22 mouse cellular contexts compared by ENCODE assay signal in the genomic region with DNA sequence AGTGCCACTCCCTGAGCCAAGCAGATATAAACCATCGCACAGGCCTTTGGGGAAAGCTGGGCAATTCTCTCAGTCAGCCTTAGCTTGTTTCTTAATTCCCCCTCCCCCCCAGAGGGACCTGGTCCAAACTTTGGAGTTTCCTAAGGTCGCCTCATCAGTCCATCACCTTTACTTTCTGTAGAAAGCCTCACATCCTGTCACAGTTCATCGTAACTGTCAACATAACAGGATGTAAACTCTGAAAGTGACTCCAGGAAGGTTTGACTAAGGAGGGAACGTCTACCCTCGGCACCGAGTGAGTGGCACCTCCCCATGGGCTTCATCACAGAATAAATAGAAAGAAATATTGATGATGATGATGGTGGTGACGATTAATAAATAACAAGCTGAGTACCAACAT. TPM values are rescaled to one million over a fixed set of nuclear protein-coding genes. Genes with fewer than 3 reads are reported as not detected.
DNase-seq lines count a peak whose midpoint lies in the region; ATAC-seq and TF ChIP-seq lines count a peak whose summit lies in the region.
"Had no signal": no experiment of that assay in that cellular context is flagged by ENCODE, and none has a peak within 500 bp of the region (broad histone marks: within the 10 kb centered on the region; RNA-seq: fewer than 3 reads in every experiment).

No protein-coding gene starts in this region.

- WGBS in kidney, adult 2 months = 76% methylated on average over 7 of the region's 7 CpGs
- 70% methylated on average over 7 of the region's 7 CpGs for WGBS in small intestine, adult 2 months
- 85% methylated on average over 7 of the region's 7 CpGs for WGBS in kidney, embryonic 16.5 days

- H3K27me3 ChIP-seq in kidney, adult 2 months (replicated peaks; ENCODE audit: control insufficient read depth, insufficient read depth, low read length) = no peaks in the 10 kb centered on the region
- H3K27me3 ChIP-seq in small intestine, adult 2 months (ENCODE audit: control insufficient read depth, insufficient read depth, low read length) = peaks cover 15% of the 10 kb centered on the region
- H3K27me3 ChIP-seq in kidney, embryonic 16.5 days (ENCODE audit: insufficient read depth, low read length) = no peaks in the 10 kb centered on the region
- H3K27me3 ChIP-seq: hindbrain, embryonic 15.5 days; neural tube, embryonic 13.5 days had no signal

- intact Hi-C loops in left cerebral cortex, adult 2 months (cut with DNase I) = no loop called here

- no peak overlapping the region for H3K9ac ChIP-seq in kidney, embryonic 16.5 days (replicated peaks; ENCODE audit: low read length)
- H3K9ac ChIP-seq: embryonic facial prominence, embryonic 13.5 days; hindbrain, embryonic 15.5 days; neural tube, embryonic 13.5 days had no signal

- no peaks in the 10 kb centered on the region for H3K36me3 ChIP-seq in kidney, adult 2 months (ENCODE audit: control insufficient read depth, insufficient read depth, low read length)
- no peaks in the 10 kb centered on the region for H3K36me3 ChIP-seq in small intestine, adult 2 months (ENCODE audit: control insufficient read depth, insufficient read depth, low read length)
- no peaks in the 10 kb centered on the region for H3K36me3 ChIP-seq in kidney, embryonic 16.5 days (ENCODE audit: insufficient read depth, low read length)
- H3K36me3 ChIP-seq: embryonic facial prominence, embryonic 13.5 days; hindbrain, embryonic 15.5 days; limb, embryonic 10.5 days had no signal

- no peaks in the 10 kb centered on the region for H3K9me3 ChIP-seq in kidney, embryonic 16.5 days (ENCODE audit: low read length)
- H3K9me3 ChIP-seq: embryonic facial prominence, embryonic 13.5 days; hindbrain, embryonic 15.5 days; limb, embryonic 10.5 days; neural tube, embryonic 13.5 days had no signal

- no peak for DNase-seq in kidney, adult 2 months
- no peak for DNase-seq in kidney, postnatal 14 days
- peak; percentile 74 for DNase-seq in T-cell, adult 2 months (ENCODE audit: low spot score)
- DNase-seq in MN1 (ENCODE audit: low spot score) = no peak
- no peak for DNase-seq in left cerebral cortex, adult 2 months (ENCODE audit: extremely low spot score in 1 of 2, low spot score in 2 of 2)
- DNase-seq: cerebellum, postnatal 10 days; gastrocnemius, postnatal 14 days; kidney, postnatal 4 days; liver; lung, postnatal 4 days; midbrain, embryonic 14.5 days had no signal

- no peak for TF ChIP-seq CTCF in kidney, adult 2 months (conservative IDR thresholded peaks at IDR 0.05; ENCODE audit: insufficient read depth, insufficient read length, low read depth, low read length)
- TF ChIP-seq CTCF in small intestine, adult 2 months (IDR thresholded peaks at IDR 0.05; ENCODE audit: extremely low read depth, insufficient read length, insufficient replicate concordance, low read depth, low read length) = no peak
- TF ChIP-seq CTCF in left cerebral cortex, adult 2 months (IDR thresholded peaks at IDR 0.05) = no peak

- 0 out of 2 replicates have a peak overlapping the region, but pooled peaks have one; percentile 24 for H3K27ac ChIP-seq in kidney, adult 2 months (ENCODE audit: insufficient read depth, low read depth, low read length)
- H3K27ac ChIP-seq in small intestine, adult 2 months (ENCODE audit: insufficient read depth, low read depth, low read length) = peak overlapping the region; percentile 70; the same call in 1 of the 2 replicates
- no peak overlapping the region for H3K27ac ChIP-seq in kidney, embryonic 16.5 days (ENCODE audit: low read length)
- H3K27ac ChIP-seq in left cerebral cortex, adult 2 months = no peak overlapping the region
- H3K27ac ChIP-seq: embryonic facial prominence, embryonic 13.5 days; hindbrain, embryonic 15.5 days; limb, embryonic 10.5 days; neural tube, embryonic 13.5 days; stomach, postnatal 0 days had no signal

- no peak for TF ChIP-seq POLR2A in kidney, adult 2 months (IDR thresholded peaks at IDR 0.05; ENCODE audit: low read depth, low read length)
- TF ChIP-seq POLR2A in small intestine, adult 2 months (IDR thresholded peaks at IDR 0.05; ENCODE audit: low read depth, low read length) = no peak

- H3K4me2 ChIP-seq in kidney, embryonic 16.5 days (replicated peaks; ENCODE audit: low read depth, low read length) = no peak overlapping the region
- H3K4me2 ChIP-seq: embryonic facial prominence, embryonic 13.5 days; heart, embryonic 11.5 days had no signal

- H3K4me3 ChIP-seq in kidney, adult 2 months (ENCODE audit: insufficient read depth, low read depth, low read length) = no peak overlapping the region
- H3K4me3 ChIP-seq in small intestine, adult 2 months (ENCODE audit: low read depth, low read length) = no peak overlapping the region
- no peak overlapping the region for H3K4me3 ChIP-seq in kidney, embryonic 16.5 days (ENCODE audit: low read length)
- no peak overlapping the region for H3K4me3 ChIP-seq in left cerebral cortex, adult 2 months
- H3K4me3 ChIP-seq: embryonic facial prominence, embryonic 13.5 days; erythroblast, embryonic 14.5 days; hindbrain, embryonic 15.5 days; limb, embryonic 10.5 days; neural tube, embryonic 13.5 days had no signal

- no peak for ATAC-seq in kidney, embryonic 16.5 days (ENCODE audit: low FRiP score, low TSS enrichment)
- ATAC-seq: forebrain, embryonic 14.5 days; intestine, embryonic 16.5 days had no signal

- peaks cover 20% of the 10 kb centered on the region; the same call in 1 of the 2 replicates for H3K4me1 ChIP-seq in kidney, adult 2 months (ENCODE audit: control insufficient read depth, insufficient read depth, low read length)
- H3K4me1 ChIP-seq in small intestine, adult 2 months (ENCODE audit: control insufficient read depth, insufficient read depth, insufficient read length, low read length) = peaks cover 8% of the 10 kb centered on the region; the same call in 1 of the 2 replicates
- peaks cover 30% of the 10 kb centered on the region for H3K4me1 ChIP-seq in kidney, embryonic 16.5 days (ENCODE audit: insufficient read depth, low read length)

RNA-seq across cellular contexts. Expression of gene Cyfip2, which starts 4.9 kb away (rescaled TPM):
- polyA plus RNA-seq in kidney, adult 2 months (2012; rRNA removed) = 68.4 and 71.1 TPM in 2 replicates
- 3.3 and 3.8 TPM in 2 replicates for polyA plus RNA-seq in small intestine, adult 2 months (2012; rRNA removed)
- 17.7 and 18.1 TPM in 2 replicates for polyA plus RNA-seq in kidney, embryonic 16.5 days (2015; fragmentation: Nextera tagmentation; extraction: Ambion mirVana)
- total RNA-seq in left cerebral cortex, adult 2 months (2021) = 100 to 1,000 TPM; 606 to 614 TPM

Comparison
In these comparisons a context has a peak if more than half of its experiments do, and no peak if none do; other contexts are left out.
1. H3K27ac ChIP-seq: peak in kidney, adult 2 months (single experiment) and small intestine, adult 2 months (single experiment); none in kidney, embryonic 16.5 days (single experiment) and left cerebral cortex, adult 2 months (single experiment).